Mouse (Mus musculus) fat pad, adult 2 months (tissue): ENCODE measurements around the gene Cabp2.
A peak's percentile ranks its signal among the peaks of the same experiment; 100 is the strongest.

Experiments used
- DNase-seq: peaks from one replicate; pipeline ENCODE4 v3.0.0-alpha.2; 2011; ENCODE audit warnings: low read depth, low spot score; ENCODE audit errors: extremely low read depth

Cabp2 gene

GRCm38 (mm10) chr19:4100718-4101261 is 19.4 kb downstream of the Cabp2 start:
- no peak for DNase-seq

- no peak for DNase-seq
Measured at GRCm38 (mm10) chr19:4101466-4101865, 20.1 kb downstream of the Cabp2 start.

- DNase-seq, result no peak
Measured at GRCm38 (mm10) chr19:4102049-4102448, 20.7 kb downstream of the Cabp2 start.

- DNase-seq, result no peak
Measured at GRCm38 (mm10) chr19:4102626-4103025, 21.2 kb downstream of the Cabp2 start.

GRCm38 (mm10) chr19:4103294-4103693 is 21.9 kb downstream of the Cabp2 start:
- no peak for DNase-seq

- no peak for DNase-seq
Measured at GRCm38 (mm10) chr19:4103792-4104191, 22.4 kb downstream of the Cabp2 start.

- no peak for DNase-seq
Measured at GRCm38 (mm10) chr19:4104675-4105194, 23.4 kb downstream of the Cabp2 start.

GRCm38 (mm10) chr19:4106654-4107053 is 25.3 kb downstream of the Cabp2 start:
- no peak for DNase-seq

- DNase-seq, result no peak
Measured at GRCm38 (mm10) chr19:4108535-4108934, 27.2 kb downstream of the Cabp2 start.

- no peak for DNase-seq
Measured at GRCm38 (mm10) chr19:4112063-4112960, 30.9 kb downstream of the Cabp2 start.

- no peak for DNase-seq
Measured at GRCm38 (mm10) chr19:4113186-4113805, 31.9 kb downstream of the Cabp2 start.

GRCm38 (mm10) chr19:4113806-4114230 is 32.4 kb downstream of the Cabp2 start:
- no peak for DNase-seq

GRCm38 (mm10) chr19:4114551-4114950 is 33.2 kb downstream of the Cabp2 start:
- DNase-seq, result no peak

GRCm38 (mm10) chr19:4115144-4115543 is 33.8 kb downstream of the Cabp2 start:
- DNase-seq, result no peak

GRCm38 (mm10) chr19:4115816-4116215 is 34.4 kb downstream of the Cabp2 start:
- DNase-seq, result no peak

- no peak for DNase-seq
Measured at GRCm38 (mm10) chr19:4117006-4117405, 35.6 kb downstream of the Cabp2 start.

GRCm38 (mm10) chr19:4118350-4118749 is 37.0 kb downstream of the Cabp2 start:
- DNase-seq, result no peak

GRCm38 (mm10) chr19:4119716-4120487 is 38.5 kb downstream of the Cabp2 start:
- no peak for DNase-seq

- no peak for DNase-seq
Measured at GRCm38 (mm10) chr19:4120496-4120895, 39.1 kb downstream of the Cabp2 start.

- DNase-seq, result peak; percentile 79
Measured at GRCm38 (mm10) chr19:4121097-4121805, 39.9 kb downstream of the Cabp2 start.
